Mouse (Mus musculus) E14TG2a.4 (cell line): ENCODE measurements around the gene Gm38392.

Experiments
- H3K27me3 ChIP-seq: 2 replicates; pipeline ENCODE4 v1.6.1; 2014; ENCODE audit warnings: low read length, control low read depth; ENCODE audit not compliant: insufficient read depth
- H3K36me3 ChIP-seq: 2 replicates; pipeline ENCODE4 v1.6.1; 2014; ENCODE audit warnings: low read length, control low read depth; ENCODE audit not compliant: insufficient read depth
- H3K4me1 ChIP-seq: replicated peaks from 2 replicates; pipeline ENCODE4 v1.6.1; 2014; ENCODE audit warnings: low read depth, low read length, control low read depth
- H3K4me3 ChIP-seq: replicated peaks from 2 replicates; pipeline ENCODE4 v1.5.1; 2014; ENCODE audit warnings: mild to moderate bottlenecking, low read length
- H3K9me3 ChIP-seq: 2 replicates; pipeline ENCODE4 v1.6.1; 2014; ENCODE audit warnings: low read length, control low read depth
- CTCF ChIP-seq: conservative IDR thresholded peaks from 2 replicates; pipeline ENCODE4 v1.5.1; 2014; ENCODE audit warnings: low read length
- NANOG ChIP-seq: IDR thresholded peaks from 2 replicates; pipeline ENCODE4 v1.6.1; 2014; ENCODE audit warnings: borderline replicate concordance, low read length, mixed read lengths
- POU5F1 ChIP-seq: IDR thresholded peaks from 2 replicates; pipeline ENCODE4 v1.6.1; 2014; ENCODE audit warnings: low read length, borderline replicate concordance

Gm38392 gene

DNA sequence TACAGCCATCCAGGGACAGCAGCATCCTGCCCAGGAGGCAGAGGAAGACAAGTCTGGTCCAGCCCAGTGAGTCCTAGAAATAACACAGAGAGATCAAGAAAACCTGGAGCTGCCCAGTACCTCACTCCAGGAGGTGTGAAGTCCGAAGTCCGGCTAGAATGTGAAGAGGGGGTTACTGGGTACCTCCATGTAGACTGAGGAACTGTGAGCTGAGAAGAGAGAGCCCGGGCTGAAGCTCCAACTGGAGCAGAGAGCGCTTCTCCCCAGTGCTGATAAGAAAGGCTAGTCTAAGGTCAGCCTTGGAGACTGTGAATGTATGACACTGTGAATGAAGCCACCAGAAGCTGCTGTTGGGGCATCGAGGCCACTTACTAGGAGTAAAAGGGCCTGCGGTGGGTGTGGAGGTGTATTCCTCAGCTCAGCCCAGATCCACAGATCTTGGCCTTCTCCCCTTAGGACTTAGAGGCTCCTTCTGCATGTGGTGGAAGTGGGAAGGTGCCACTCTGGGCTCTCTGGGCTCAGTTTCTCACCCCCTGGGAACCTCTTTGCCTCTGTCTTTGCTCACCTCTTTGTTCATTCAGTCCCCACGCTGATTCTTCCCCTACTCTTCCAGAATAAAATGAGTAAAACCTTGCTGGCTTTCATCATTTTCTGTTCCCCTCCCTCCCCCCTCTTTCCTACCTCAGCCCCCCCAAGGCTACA lies 82.9 kb downstream of the Gm38392 start:
- no peak for TF ChIP-seq POU5F1
- peaks cover 100% of the 10 kb centered on the region for H3K27me3 ChIP-seq
- no peaks in the 10 kb centered on the region for H3K36me3 ChIP-seq
- no peak overlapping the region for H3K4me3 ChIP-seq
- H3K4me1 ChIP-seq, result peaks cover 20% of the 10 kb centered on the region
- H3K9me3 ChIP-seq, result peaks cover 10% of the 10 kb centered on the region

DNA sequence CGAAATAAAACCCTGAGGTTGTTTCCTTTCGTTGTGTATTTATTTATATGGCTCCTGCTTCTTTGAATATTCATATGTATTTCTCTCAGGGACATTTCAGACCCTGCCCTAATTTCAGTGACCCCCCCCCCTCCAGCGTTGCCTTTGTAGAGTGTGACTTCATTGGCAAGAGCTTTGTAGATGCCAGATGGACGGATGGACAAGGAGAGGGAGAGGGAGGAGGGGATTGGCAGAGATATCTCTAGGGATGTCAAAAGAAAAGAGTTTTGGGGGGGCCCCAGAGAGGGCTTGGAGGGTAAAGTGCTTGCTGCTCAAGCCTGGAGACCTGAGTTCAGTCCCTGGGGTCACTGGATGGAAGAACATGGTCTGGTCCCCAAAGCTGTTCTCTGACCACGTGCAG lies 83.6 kb downstream of the Gm38392 start:
- H3K9me3 ChIP-seq, result peaks cover 10% of the 10 kb centered on the region

DNA sequence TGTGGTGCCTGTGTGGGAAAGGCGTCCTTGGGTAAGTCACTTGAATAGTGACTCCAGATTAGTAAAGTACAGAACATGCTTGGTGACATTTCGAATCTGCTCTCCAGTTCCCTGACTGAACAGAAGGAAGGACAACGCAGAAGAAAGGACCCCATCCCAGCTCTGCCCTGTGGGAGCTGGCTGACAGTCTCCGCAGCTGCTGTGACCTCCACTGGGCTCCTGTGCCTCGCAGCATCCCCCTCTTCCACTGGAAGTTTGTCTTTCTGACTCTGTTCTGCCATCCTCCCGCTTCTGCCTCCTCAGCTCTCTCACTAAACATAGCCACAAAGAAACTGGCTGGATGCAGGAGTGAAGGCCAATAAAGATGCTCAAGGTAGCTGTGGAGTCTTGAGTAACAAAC lies 84.0 kb downstream of the Gm38392 start:
- Histone ChIP-seq H3K27me3 (peaks cover 99% of the 10 kb centered on the region), H3K4me3 (no peak overlapping the region), H3K4me1 (peaks cover 26% of the 10 kb centered on the region), H3K36me3 (no peaks in the 10 kb centered on the region), H3K9me3 (peaks cover 10% of the 10 kb centered on the region)
- no peak for TF ChIP-seq POU5F1
- no peak for TF ChIP-seq NANOG
- no peak for TF ChIP-seq CTCF

More for the DNA sequence above, 83.6 kb downstream of the Gm38392 start:
- Histone ChIP-seq H3K36me3 (no peaks in the 10 kb centered on the region), H3K4me3 (no peak overlapping the region), H3K27me3 (peaks cover 99% of the 10 kb centered on the region), H3K4me1 (peaks cover 21% of the 10 kb centered on the region)
- TF ChIP-seq CTCF (no peak), NANOG (no peak), POU5F1 (no peak)

DNA sequence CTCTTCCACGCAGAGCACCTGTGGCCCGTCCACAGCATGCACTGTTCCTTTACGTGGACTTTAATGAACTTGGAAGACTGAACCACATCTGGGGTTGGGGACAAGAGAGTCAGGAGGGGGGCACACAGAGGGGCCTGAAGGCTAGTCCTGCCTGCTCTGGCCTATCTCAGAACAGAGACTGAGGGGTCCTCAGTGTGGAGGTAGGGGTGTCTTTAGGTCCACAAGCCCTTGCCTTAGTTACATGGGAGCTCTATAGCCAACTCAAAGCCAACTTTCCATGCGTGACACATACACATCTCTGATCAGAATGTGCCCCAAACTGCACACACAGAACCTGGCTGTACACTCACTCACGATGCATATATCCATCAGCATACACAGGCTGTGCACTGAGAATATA lies 85.4 kb downstream of the Gm38392 start:
- no peak for TF ChIP-seq POU5F1
- no peak for TF ChIP-seq CTCF
- no peak for TF ChIP-seq NANOG
- peaks cover 31% of the 10 kb centered on the region for H3K4me1 ChIP-seq
- no peaks in the 10 kb centered on the region for H3K36me3 ChIP-seq
- H3K27me3 ChIP-seq, result peaks cover 98% of the 10 kb centered on the region
- H3K9me3 ChIP-seq, result peaks cover 10% of the 10 kb centered on the region
- H3K4me3 ChIP-seq, result no peak overlapping the region

DNA sequence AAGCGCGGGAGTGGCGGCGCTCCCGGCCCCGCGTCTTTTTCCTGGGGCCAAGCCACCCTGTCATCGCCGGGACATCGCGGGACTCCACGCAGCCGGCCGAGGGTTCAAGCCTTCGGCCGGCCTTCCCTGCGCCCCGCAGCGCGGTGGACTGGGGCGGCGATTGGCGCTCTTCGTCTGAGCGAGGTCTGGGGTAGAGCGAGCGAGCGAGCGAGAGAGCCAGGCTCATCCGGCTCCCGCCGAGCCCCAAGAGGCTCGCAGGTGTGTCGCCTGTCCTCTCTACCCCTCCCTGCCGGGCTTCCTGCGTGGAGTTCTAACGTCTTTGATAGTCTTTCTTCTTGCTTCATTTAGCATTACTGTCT lies 86.1 kb downstream of the Gm38392 start:
- Histone ChIP-seq H3K36me3 (no peaks in the 10 kb centered on the region), H3K9me3 (peaks cover 10% of the 10 kb centered on the region), H3K27me3 (peaks cover 98% of the 10 kb centered on the region), H3K4me1 (peaks cover 28% of the 10 kb centered on the region), H3K4me3 (peak overlapping the region; percentile 75)
- TF ChIP-seq CTCF (no peak), NANOG (no peak), POU5F1 (no peak)

DNA sequence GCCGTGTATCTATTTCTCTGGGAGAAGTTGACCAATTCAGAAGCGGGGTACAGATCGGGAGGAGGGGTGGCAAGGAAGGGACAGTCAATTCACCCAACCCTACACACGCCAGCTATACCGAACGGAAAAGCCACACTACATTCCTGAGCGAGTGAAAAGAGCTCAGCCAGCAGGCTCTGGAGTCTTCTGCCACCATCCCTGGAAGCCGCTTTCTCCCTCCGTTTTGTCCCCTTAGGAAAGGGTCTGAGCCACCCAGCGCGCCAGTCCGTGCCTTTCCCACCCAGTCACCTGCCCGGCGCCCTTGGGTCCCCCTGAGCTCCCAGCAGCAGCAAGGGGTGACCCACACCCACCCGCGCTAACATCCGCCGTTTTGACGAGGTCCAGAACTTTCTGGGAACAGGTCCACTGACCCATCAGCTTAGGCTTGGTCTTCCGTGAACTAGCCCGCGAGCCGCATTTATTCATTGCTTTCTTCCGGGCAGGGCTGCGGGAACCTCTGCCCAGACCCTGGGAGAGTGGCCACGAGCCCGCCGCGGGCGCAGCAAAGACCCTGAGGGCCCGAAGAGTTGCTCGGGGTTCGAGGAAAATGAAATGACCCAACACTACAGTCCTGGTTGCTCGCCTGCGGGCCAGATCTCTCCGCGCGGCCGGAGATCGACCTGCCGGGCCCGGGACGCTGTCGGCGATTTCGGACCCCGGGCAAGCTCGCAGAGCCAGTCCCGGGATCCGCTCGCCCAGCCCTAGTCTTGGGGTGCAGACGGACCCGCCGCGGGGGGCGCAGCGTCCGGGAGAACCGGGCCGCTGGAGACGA lies 86.6 kb downstream of the Gm38392 start:
- Histone ChIP-seq H3K4me3 (peak overlapping the region; percentile 75), H3K36me3 (no peaks in the 10 kb centered on the region), H3K27me3 (peaks cover 98% of the 10 kb centered on the region), H3K4me1 (peaks cover 23% of the 10 kb centered on the region), H3K9me3 (peaks cover 10% of the 10 kb centered on the region)
- TF ChIP-seq POU5F1, result no peak
- no peak for TF ChIP-seq CTCF
- TF ChIP-seq NANOG, result no peak

DNA sequence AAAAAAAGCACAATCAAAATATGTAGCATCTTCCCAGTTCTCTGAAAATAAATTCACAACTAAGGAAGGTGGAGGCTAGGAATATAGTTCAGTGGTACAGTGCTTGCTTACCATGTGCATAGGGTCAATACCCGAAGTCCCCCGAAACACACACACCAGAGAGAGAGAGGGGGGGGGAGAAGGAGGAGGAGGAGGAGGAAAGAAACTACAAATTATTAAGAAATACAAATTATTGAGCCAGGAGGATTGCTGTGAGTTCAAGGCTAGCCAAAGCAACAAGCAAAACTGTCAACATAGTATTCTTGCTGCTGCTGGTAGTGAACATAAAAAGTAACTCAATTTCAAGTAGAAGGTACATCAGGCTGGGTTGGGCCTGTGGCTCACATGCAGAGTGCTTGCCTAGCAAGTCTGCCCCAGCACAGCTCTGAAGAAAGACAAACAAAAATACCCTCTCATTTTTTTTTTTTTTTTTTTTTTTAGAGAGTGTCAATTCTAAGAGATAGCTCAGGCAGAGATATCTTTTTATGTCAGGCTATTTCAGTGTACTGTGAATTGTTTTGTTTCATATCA lies 87.4 kb downstream of the Gm38392 start:
- Histone ChIP-seq H3K36me3 (no peaks in the 10 kb centered on the region), H3K9me3 (peaks cover 10% of the 10 kb centered on the region), H3K27me3 (peaks cover 96% of the 10 kb centered on the region), H3K4me1 (peaks cover 23% of the 10 kb centered on the region), H3K4me3 (no peak overlapping the region)
- TF ChIP-seq CTCF, result no peak
- no peak for TF ChIP-seq POU5F1
- no peak for TF ChIP-seq NANOG

DNA sequence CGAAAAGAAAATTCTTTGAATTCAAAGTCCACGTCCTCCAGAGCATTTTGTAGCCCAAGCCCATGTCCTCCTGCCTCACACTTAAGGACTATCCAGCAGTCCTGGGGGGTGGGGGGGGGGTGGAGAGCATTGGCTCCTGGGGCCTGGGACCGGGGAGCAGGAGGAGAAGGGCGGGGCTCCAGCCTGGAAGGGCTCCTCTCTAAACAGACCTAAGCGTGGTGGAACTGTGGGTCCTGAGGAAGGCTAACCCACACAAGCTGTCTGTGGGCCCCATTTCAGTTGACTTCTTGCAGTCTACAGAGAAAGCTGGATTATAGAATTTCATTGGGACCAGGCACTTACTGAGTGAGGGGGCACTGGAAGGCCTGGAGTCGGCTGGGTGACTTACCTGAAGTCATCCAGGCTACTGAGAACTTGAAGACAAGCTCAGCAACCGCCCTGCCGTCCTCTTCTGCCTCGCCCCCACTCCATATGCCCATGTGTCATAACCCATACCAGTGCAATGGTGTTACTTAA lies 88.4 kb downstream of the Gm38392 start:
- Histone ChIP-seq H3K9me3 (peaks cover 10% of the 10 kb centered on the region), H3K4me1 (peaks cover 23% of the 10 kb centered on the region), H3K36me3 (no peaks in the 10 kb centered on the region), H3K4me3 (no peak overlapping the region), H3K27me3 (peaks cover 95% of the 10 kb centered on the region)
- TF ChIP-seq NANOG (no peak), CTCF (no peak), POU5F1 (no peak)
